Mouse (Mus musculus) forebrain, embryonic 11.5 days (tissue): Measurements from ENCODE around the gene Edem3. TPM values are rescaled to one million over a fixed set of nuclear protein-coding genes. Genes with fewer than 3 reads are reported as not detected.

Experiments
- ATAC-seq: fragments of 200-750 bp; cut with Nextera tagmentation; replicated peaks from 2 replicates; pipeline ENCODE4 v1.8.0; 2017; ENCODE audit warnings: moderate TSS enrichment; ENCODE audit not compliant: low FRiP score
- DNase-seq: peaks from one replicate; pipeline ENCODE4 v3.0.0-alpha.2; 2017; ENCODE audit warnings: low spot score
- H3K27ac ChIP-seq: fragments of 300-500 bp; sonication (generic); 2 replicates; pipeline ENCODE4 v1.5.1; 2014; ENCODE audit warnings: low read depth, low read length
- H3K27me3 ChIP-seq: fragments of 300-500 bp; sonication (generic); 2 replicates; pipeline ENCODE4 v1.6.1; 2014; ENCODE audit warnings: mild to moderate bottlenecking, low read length, mixed read lengths; ENCODE audit not compliant: control insufficient read depth, insufficient read depth
- H3K36me3 ChIP-seq: fragments of 300-500 bp; sonication (generic); 2 replicates; pipeline ENCODE4 v1.6.1; 2014; ENCODE audit warnings: mild to moderate bottlenecking, low read length, moderate library complexity, mixed read lengths; ENCODE audit not compliant: control insufficient read depth, insufficient read depth
- H3K4me1 ChIP-seq: fragments of 300-500 bp; sonication (generic); replicated peaks from 2 replicates; pipeline ENCODE4 v1.6.1; 2014; ENCODE audit warnings: low read length, mixed read lengths; ENCODE audit not compliant: control insufficient read depth, insufficient read depth
- H3K4me2 ChIP-seq: fragments of 300-500 bp; sonication (generic); 2 replicates; pipeline ENCODE4 v1.6.1; 2014; ENCODE audit warnings: low read depth, mild to moderate bottlenecking, low read length, moderate library complexity, mixed read lengths; ENCODE audit not compliant: severe bottlenecking
- H3K4me3 ChIP-seq: fragments of 300-500 bp; sonication (generic); 2 replicates; pipeline ENCODE4 v1.5.1; 2014; ENCODE audit warnings: low read depth, low read length
- H3K9ac ChIP-seq: fragments of 300-500 bp; sonication (generic); 2 replicates; pipeline ENCODE4 v1.6.1; 2014; ENCODE audit warnings: low read length
- H3K9me3 ChIP-seq: fragments of 300-500 bp; sonication (generic); 2 replicates; pipeline ENCODE4 v1.6.1; 2016; ENCODE audit warnings: low read length, mixed read lengths; ENCODE audit not compliant: control insufficient read depth
- WGBS: fragments of 180-500 bp; shearing (Covaris S2); extraction: QIAGEN DNeasy Blood & Tissue Kit; methylation state at CpG from one replicate; pipeline ENCODE4 v1.1.7; 2014; 5-methylcytosine and 5-hydroxymethylcytosine counted together
- polyA plus RNA-seq: library from polyadenylated mRNA; unstranded; fragments of >200 nt; fragmentation: Nextera tagmentation; extraction: Ambion mirVana; gene quantifications from 2 replicates; pipeline ENCODE4 v1.2.1, GENCODE M21; 2014

The Edem3 gene
- polyA plus RNA-seq, 1 experiment from 2014 or later = 23.0 TPM

GRCm38 (mm10) chr1:151851976-151852375, 96.8 kb downstream of the Edem3 start:
- H3K9ac ChIP-seq = no peak overlapping the region
- no peak for DNase-seq
- no peak for ATAC-seq
- H3K4me2 ChIP-seq = no peak overlapping the region
- H3K27ac ChIP-seq = no peak overlapping the region
- no peaks in the 10 kb centered on the region; the same call in 1 of the 2 replicates for H3K4me1 ChIP-seq
- H3K9me3 ChIP-seq = no peaks in the 10 kb centered on the region
- no peak overlapping the region for H3K4me3 ChIP-seq
- H3K36me3 ChIP-seq = no peaks in the 10 kb centered on the region
- H3K27me3 ChIP-seq = no peaks in the 10 kb centered on the region
- 17% methylated on average over 3 of the region's 3 CpGs for WGBS

GRCm38 (mm10) chr1:151855561-151855960, 100.4 kb downstream of the Edem3 start:
- no peak for DNase-seq
- H3K9me3 ChIP-seq = no peaks in the 10 kb centered on the region
- no peaks in the 10 kb centered on the region for H3K36me3 ChIP-seq
- H3K4me2 ChIP-seq = no peak overlapping the region
- no peak overlapping the region for H3K4me3 ChIP-seq
- H3K9ac ChIP-seq = no peak overlapping the region
- H3K27ac ChIP-seq = no peak overlapping the region
- no peaks in the 10 kb centered on the region; the same call in 1 of the 2 replicates for H3K4me1 ChIP-seq
- 66% methylated on average over 1 of the region's 1 CpGs for WGBS
- H3K27me3 ChIP-seq = no peaks in the 10 kb centered on the region
- no peak for ATAC-seq

DNA sequence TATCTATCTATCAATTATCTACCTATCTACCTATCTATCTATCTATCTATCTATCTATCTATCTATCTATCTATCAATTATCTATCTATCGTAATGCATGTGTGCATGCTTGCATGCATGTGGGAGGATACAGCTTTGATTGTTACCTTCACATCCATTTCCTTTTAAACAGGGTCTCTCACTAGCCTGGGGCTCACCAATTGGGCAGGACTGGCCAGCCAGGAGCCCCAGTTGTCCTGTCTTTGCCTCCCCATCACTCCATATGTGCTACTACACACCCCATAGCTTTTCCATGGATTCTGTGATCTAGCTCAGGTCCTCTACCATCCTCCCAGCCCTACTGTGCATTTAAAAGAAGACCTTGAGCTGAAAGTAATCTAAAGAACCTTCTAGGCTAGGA, 103.3 kb downstream of the Edem3 start:
- Histone ChIP-seq H3K9ac (no peak overlapping the region), H3K9me3 (no peaks in the 10 kb centered on the region), H3K4me2 (no peak overlapping the region), H3K27me3 (no peaks in the 10 kb centered on the region), H3K36me3 (no peaks in the 10 kb centered on the region), H3K4me3 (no peak overlapping the region), H3K27ac (no peak overlapping the region), H3K4me1 (no peaks in the 10 kb centered on the region)
- 96% methylated on average over 1 of the region's 1 CpGs for WGBS
- ATAC-seq (no peak), DNase-seq (no peak)

DNA sequence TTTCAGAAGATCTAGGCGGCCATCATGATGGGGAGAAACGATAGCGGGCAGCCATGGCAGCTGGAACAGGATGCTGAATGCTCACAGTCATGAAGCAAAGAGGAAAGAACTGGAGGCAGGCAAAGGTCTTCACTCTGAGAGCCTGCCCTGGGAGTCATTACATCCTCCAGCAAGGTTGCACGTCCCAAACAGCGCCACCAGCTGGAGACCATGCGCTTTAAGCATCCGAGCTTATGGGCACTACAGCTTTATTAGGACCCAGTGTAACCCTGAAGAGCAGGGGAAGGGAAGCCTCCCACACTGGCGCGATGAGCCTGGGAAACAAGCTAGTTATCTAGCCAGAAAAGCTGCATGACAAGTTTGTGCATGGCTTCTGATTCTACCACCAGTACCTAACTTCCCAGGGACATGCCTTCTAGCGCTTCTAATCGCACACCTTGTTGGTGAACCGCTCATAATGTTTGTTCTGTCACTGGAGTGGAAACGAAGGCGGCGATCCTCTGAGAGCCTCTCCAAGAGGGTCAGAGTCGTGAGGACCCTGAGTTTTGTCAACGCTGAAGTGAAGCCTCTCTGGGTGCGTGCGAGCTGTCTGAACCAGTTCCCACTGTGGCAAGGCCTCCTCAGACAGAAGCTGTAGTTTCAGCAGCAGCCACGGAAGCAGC, 106.3 kb downstream of the Edem3 start:
- H3K4me2 ChIP-seq = no peak overlapping the region
- no peaks in the 10 kb centered on the region for H3K36me3 ChIP-seq
- H3K27ac ChIP-seq = no peak overlapping the region
- H3K4me3 ChIP-seq = no peak overlapping the region
- no peak for DNase-seq
- no peaks in the 10 kb centered on the region for H3K4me1 ChIP-seq
- WGBS = 71% methylated on average over 20 of the region's 20 CpGs
- no peaks in the 10 kb centered on the region for H3K27me3 ChIP-seq
- H3K9me3 ChIP-seq = no peaks in the 10 kb centered on the region
- H3K9ac ChIP-seq = no peak overlapping the region
- ATAC-seq = no peak

- Histone ChIP-seq H3K36me3 (no peaks in the 10 kb centered on the region), H3K9ac (no peak overlapping the region), H3K27me3 (no peaks in the 10 kb centered on the region), H3K27ac (no peak overlapping the region), H3K4me2 (no peak overlapping the region), H3K9me3 (no peaks in the 10 kb centered on the region), H3K4me1 (no peaks in the 10 kb centered on the region), H3K4me3 (no peak overlapping the region)
- 94% methylated on average over 8 of the region's 8 CpGs for WGBS
- ATAC-seq (no peak), DNase-seq (no peak)
Measured at GRCm38 (mm10) chr1:151862109-151862508, 106.9 kb downstream of the Edem3 start.

- Histone ChIP-seq H3K4me3 (no peak overlapping the region), H3K9ac (no peak overlapping the region), H3K27ac (no peak overlapping the region), H3K27me3 (no peaks in the 10 kb centered on the region), H3K9me3 (no peaks in the 10 kb centered on the region), H3K4me2 (no peak overlapping the region), H3K4me1 (no peaks in the 10 kb centered on the region), H3K36me3 (no peaks in the 10 kb centered on the region)
- ATAC-seq (no peak), DNase-seq (no peak)
- WGBS = 83% methylated on average over 17 of the region's 17 CpGs
Measured at GRCm38 (mm10) chr1:151863135-151863796, 108.1 kb downstream of the Edem3 start.

DNA sequence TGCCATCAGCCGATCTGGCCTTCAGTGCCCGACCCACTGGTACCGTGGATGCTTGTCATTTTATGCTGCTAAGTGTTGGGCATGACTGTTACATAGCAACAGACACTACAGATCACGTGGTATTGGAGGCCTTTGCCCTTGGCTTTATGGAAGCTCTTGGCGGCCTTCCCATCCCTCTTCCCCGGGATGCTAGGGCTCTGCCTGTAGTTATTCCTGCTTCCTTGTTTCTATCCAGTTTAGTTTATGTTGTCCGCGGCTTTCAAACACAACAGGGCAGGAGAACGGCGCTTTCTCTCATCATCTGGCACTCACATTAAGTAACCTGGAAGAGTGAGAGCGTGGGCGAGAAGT, 108.6 kb downstream of the Edem3 start:
- Histone ChIP-seq H3K36me3 (no peaks in the 10 kb centered on the region), H3K4me1 (no peaks in the 10 kb centered on the region), H3K9me3 (no peaks in the 10 kb centered on the region), H3K27ac (no peak overlapping the region), H3K9ac (no peak overlapping the region), H3K4me3 (no peak overlapping the region), H3K4me2 (no peak overlapping the region), H3K27me3 (no peaks in the 10 kb centered on the region)
- ATAC-seq (no peak), DNase-seq (no peak)
- 92% methylated on average over 12 of the region's 12 CpGs for WGBS

- H3K27ac ChIP-seq = no peak overlapping the region
- no peaks in the 10 kb centered on the region for H3K4me1 ChIP-seq
- WGBS = 92% methylated on average over 6 of the region's 6 CpGs
- no peak overlapping the region for H3K4me2 ChIP-seq
- no peak overlapping the region for H3K9ac ChIP-seq
- no peaks in the 10 kb centered on the region for H3K9me3 ChIP-seq
- ATAC-seq = no peak
- no peaks in the 10 kb centered on the region for H3K27me3 ChIP-seq
- no peak overlapping the region for H3K4me3 ChIP-seq
- no peaks in the 10 kb centered on the region for H3K36me3 ChIP-seq
- DNase-seq = no peak
Measured at GRCm38 (mm10) chr1:151864326-151864725, 109.2 kb downstream of the Edem3 start.
